Mouse (Mus musculus): ENCODE data around the gene Aifm2. TPM values are rescaled to one million over a fixed set of nuclear protein-coding genes. Genes with fewer than 3 reads are reported as not detected.

The Aifm2 gene
- polyA plus RNA-seq, 1 experiment, result 261 TPM

DNA sequence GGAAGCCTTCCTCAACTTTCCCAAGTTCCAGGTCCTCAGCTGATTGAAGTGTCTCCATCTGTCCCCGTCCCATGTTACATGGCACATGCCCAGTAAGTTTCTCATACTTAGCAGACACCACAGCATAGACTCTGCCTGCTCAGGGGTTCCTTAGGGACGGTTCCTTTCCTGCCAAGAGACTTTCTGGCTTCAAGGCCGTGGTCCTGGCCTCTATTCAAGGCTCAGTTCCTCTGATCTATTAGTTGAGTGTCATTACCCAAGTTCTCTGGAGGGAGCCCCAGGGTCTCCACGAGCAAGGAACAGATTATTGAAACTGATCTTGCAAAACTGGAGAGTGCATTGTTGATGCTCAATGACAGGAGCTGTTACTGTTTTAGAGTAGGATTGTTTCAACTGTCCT is 10.4 kb upstream of the Aifm2 start:
- Histone ChIP-seq H3K27ac (replicated peaks; ENCODE audit: low read depth, low read length) (no peak overlapping the region), H3K4me1 (ENCODE audit: control insufficient read depth, insufficient read depth, insufficient read length, low read length) (no peaks in the 10 kb centered on the region; the same call in 1 of the 2 replicates), H3K4me3 (ENCODE audit: insufficient read depth, low read depth, low read length) (no peak overlapping the region)

DNA sequence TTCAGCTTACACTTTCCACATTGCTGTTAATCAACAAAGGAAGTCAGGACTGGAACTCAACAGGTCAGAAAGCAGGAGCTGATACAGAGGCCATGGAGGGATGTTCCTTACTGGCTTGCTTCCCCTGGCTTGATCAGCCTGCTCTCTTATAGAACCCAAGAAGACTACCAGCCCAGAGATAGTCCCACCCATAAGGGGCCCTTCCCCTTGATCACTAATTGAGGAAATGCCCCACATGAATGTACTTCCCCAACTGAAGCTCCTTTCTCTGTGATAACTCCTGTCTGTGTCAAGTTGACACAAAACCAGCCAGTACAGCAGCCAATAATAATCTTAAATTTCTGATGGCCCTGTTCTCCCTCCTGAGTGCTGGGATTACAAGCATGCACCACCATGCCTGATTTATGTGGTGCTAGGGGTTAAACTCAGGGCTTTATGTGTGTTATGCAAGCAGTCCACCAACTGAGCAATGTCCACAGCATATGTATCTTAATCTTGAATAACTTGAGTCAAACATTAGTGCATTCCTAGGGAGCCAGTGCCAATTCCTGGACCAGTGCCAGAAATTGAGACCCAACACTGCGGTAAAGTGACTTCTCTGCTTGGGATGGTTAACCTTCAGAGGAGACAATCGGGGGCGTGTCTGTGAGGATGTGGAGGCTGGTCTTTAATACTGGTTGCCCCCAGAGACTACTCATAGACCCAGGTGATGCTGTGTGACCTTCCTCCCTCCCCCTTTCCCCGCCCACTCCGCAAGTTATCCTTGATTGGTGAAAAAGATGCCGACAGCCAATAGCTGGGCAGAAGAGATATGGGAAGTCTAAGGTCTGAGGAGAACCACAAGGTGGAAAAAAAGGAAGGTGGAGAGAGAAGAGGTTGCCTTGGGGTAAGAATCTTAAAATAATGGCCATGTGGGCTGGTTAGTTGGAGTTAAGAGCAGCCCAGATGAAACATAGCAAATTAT is 8.4 kb upstream of the Aifm2 start:
- Histone ChIP-seq H3K27ac (replicated peaks; ENCODE audit: low read depth, low read length) (no peak overlapping the region), H3K4me1 (ENCODE audit: control insufficient read depth, insufficient read depth, insufficient read length, low read length) (no peaks in the 10 kb centered on the region; the same call in 1 of the 2 replicates), H3K4me3 (ENCODE audit: insufficient read depth, low read depth, low read length) (no peak overlapping the region)

DNA sequence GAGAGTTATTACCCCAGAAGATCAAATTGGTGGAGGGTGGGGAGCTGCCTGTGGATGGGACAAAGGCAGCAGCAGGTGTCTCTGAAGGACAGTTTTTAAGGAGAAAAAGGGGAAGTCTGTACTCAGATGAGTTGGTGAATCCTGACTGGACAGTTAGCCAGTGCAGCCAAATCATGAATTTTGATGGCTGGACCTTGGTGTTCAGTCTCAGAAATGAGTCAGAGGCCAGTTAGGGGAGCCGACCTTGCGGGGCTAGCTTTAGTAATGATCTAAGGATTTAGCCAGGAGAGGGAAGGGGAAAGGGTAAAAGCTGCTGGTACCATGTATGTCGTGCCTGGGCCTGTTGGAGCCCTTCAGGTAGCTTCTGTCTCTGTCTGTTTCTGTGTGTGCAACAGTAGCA is 1.5 kb upstream of the Aifm2 start:
- H3K4me3 ChIP-seq (ENCODE audit: insufficient read depth, low read depth, low read length), result no peak overlapping the region
- no peak overlapping the region for H3K27ac ChIP-seq (replicated peaks; ENCODE audit: low read depth, low read length)
- H3K4me1 ChIP-seq (ENCODE audit: control insufficient read depth, insufficient read depth, insufficient read length, low read length), result 0 out of 2 replicates have a peak, but pooled peaks cover 2% of the 10 kb centered on the region

DNA sequence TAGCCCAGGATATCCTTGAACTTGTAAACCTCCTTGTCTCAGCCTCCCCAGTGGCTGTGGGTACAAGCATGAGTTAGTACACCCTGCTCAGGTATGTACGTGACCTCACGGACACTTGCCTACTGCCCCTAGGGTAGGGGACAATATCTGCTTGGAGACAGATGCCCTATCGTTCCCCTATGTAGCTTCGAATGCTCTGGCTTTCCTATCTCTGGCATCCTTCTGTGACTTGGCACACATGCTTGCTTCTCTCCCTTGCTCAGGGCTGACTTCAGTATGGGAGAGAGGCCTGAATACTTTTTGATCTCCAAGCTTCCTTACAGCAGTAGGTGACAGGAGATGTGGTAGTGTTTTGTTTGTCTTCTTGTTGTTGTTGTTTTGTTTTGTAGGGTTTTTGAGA is 917 bp upstream of the Aifm2 start:
- no peak overlapping the region for H3K27ac ChIP-seq (replicated peaks; ENCODE audit: low read depth, low read length)
- H3K4me3 ChIP-seq (ENCODE audit: insufficient read depth, low read depth, low read length), result no peak overlapping the region
- H3K4me1 ChIP-seq (ENCODE audit: control insufficient read depth, insufficient read depth, insufficient read length, low read length), result 0 out of 2 replicates have a peak, but pooled peaks cover 2% of the 10 kb centered on the region

DNA sequence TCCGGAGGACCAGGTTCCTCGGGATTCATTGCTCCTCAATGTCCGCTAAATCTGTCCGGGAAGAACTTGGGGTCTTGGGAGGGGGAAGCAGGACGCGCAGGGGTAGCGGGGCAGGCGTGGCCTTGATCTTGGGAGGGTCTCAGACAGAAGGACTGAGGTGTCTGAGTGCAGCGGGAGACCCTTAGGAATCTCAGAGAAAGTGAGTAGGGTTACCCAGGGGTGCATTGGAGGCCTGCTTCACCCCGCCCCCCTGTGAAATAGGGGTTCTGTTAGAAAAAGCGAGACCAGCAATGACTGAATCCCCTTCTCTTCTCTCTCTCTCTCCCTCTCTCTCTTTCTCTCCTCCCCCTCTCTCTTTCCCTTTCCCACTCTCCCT is 387 bp downstream of the Aifm2 start:
- 0 out of 2 replicates have a peak, but pooled peaks cover 2% of the 10 kb centered on the region for H3K4me1 ChIP-seq (ENCODE audit: control insufficient read depth, insufficient read depth, insufficient read length, low read length)
- peak overlapping the region; percentile 90 for H3K4me3 ChIP-seq (ENCODE audit: insufficient read depth, low read depth, low read length)
- peak overlapping the region; percentile 97 for H3K27ac ChIP-seq (replicated peaks; ENCODE audit: low read depth, low read length)

DNA sequence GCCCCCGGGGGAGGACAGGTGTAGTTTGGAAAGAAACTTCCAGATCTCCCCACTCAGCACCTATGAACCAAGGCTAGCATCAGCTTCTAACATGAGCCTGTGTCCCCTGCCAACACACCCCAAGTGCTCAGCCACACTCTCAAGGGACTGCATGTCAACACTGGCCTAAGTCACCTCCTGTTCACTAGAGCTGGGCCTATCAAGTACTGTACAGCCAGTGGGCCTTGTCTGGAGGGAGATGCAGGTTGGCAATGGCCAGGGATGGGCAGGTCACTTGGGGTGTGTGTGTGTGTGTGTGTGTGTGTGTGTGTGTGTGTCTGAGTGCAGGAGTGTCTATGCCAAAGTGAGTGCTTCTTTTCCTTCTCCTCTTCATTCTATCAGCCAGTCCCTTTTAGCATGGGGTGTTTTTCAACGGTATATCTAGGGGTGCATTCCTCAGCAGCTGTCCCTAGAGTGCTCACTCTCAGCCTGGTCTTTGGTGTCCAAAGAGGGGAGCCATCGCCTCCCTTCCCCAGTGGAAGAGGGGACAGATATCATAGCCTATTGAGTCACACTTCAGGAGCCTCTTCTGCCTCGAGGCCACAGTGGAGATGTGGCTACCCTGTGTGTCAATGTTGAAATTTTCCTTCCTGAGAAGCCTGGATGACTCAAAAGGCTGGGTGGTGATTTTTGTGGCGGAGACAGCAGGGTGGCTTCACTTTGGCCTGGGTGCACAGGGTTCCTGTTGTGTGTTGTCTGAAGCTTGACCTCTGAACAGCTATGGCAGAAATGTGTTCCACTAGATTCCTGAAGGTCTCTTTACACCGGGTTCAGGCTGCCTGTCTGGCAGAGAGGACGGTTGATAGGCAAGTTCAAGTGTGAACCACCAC is 1.2 kb downstream of the Aifm2 start:
- peak overlapping the region; percentile 90 for H3K4me3 ChIP-seq (ENCODE audit: insufficient read depth, low read depth, low read length)
- peak overlapping the region; percentile 97 for H3K27ac ChIP-seq (replicated peaks; ENCODE audit: low read depth, low read length)
- 0 out of 2 replicates have a peak, but pooled peaks cover 2% of the 10 kb centered on the region for H3K4me1 ChIP-seq (ENCODE audit: control insufficient read depth, insufficient read depth, insufficient read length, low read length)

DNA sequence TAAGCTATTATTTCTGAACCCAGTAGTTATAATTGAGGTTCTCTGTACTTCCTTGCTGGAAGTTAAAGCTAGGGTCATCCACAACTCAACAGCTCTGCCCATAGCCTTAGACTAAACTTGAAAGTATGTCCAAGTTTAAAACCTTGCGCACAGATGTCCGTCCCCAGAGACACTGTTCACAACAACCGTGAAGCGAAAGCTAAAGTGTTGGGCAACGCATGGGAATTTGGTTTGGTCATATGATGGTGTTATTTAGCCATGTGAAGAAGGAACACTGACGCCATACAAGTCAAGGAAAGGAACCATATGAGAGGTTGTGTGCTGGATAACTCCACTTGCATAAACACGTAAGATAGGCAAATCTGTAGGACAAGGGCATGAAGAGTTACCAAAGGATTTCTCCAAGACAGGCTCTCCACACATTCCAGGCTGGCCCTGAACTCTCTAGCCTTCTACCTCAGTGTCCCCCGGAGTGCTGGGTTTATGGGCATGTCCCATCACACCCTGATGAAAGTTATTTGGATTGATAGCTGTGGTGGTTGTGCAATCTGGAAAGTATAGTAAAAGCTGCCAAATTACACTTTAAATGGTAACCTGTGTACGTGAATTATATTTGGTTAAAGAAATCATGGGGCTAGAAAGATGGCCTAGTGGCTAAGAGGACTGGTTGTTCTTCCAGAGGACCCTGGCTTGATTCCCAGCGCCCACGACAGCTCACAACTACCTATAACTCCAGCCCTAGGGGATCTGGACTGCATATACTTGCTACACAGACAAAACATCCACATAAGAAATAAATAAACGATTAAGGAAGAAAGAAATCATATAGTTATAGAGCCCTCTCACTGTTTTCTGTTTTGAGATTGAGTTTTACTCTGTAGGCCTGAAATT is 2.6 kb downstream of the Aifm2 start:
- Histone ChIP-seq H3K4me3 (ENCODE audit: insufficient read depth, low read depth, low read length) (no peak overlapping the region), H3K27ac (replicated peaks; ENCODE audit: low read depth, low read length) (peak overlapping the region; percentile 97), H3K4me1 (ENCODE audit: control insufficient read depth, insufficient read depth, insufficient read length, low read length) (peaks cover 7% of the 10 kb centered on the region)

DNA sequence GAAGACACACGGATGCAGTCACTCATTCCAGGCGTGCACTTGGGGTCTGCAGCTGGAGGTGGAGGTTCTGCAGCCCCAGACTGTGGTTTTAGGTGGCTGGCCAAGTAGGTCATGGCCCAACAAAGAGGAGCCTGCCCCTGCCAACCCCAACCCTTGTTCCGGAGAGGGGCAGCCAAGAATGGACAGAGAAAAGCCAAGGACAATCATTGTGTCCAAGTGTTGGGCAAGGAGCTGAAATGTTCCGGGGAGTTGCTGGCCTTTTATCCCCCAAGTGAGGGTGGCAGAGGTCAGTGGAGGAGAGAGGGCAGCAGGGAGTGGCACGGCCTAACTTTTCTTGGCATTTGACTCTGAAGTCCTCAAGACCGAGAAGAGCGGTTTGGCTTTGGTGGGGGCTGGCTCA is 5.3 kb downstream of the Aifm2 start:
- H3K27ac ChIP-seq (replicated peaks; ENCODE audit: low read depth, low read length), result peak overlapping the region; percentile 95

DNA sequence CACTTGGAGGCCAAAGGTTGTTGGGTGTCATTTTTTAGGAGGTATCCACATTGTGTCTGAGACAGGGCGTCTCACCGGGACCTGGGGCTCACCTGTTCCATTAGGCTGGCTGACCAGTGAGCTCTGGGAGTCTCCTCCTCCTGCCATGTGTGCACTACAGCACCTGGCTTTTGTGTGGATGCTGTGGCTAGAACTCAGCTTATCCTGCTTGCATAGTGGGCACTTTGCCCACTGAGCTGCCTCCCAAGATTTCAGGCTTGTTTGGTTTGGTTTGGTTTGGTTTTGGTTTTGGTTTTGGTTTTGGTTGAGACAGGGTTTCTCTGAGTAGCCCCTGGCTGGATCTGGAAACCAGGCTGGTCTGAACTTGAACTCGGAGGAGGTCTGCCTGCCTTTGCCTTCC is 7.2 kb downstream of the Aifm2 start:
- H3K27ac ChIP-seq (replicated peaks; ENCODE audit: low read depth, low read length), result peak overlapping the region; percentile 95
- H3K4me1 ChIP-seq (ENCODE audit: control insufficient read depth, insufficient read depth, insufficient read length, low read length), result peaks cover 8% of the 10 kb centered on the region
- no peak overlapping the region for H3K4me3 ChIP-seq (ENCODE audit: insufficient read depth, low read depth, low read length)

More for the DNA sequence above, 5.3 kb downstream of the Aifm2 start:
- Histone ChIP-seq H3K4me3 (ENCODE audit: insufficient read depth, low read depth, low read length) (peak overlapping the region; percentile 24; the same call in 1 of the 2 replicates), H3K4me1 (ENCODE audit: control insufficient read depth, insufficient read depth, insufficient read length, low read length) (peaks cover 8% of the 10 kb centered on the region)

DNA sequence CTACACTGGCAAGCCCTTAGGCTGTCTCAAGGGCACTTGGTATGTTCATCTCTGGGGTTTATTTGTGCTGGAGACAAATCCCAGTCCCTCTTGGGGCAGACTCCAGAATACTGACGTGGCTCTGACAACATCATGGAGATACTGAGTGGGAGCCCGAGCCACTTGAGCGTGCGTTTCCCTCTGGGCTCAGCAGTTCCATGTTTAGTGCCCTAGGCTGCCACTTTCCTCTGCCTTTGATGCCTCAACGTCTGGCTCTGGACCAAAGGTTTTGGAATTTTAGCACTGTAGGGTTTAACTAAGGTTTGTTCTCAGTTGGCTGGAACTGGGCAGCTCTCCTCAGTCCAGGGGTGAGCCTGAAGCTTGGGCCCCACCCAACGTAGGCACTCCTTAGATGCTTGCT is 8.2 kb downstream of the Aifm2 start:
- H3K27ac ChIP-seq (replicated peaks; ENCODE audit: low read depth, low read length), result peak overlapping the region; percentile 76
- no peak overlapping the region for H3K4me3 ChIP-seq (ENCODE audit: insufficient read depth, low read depth, low read length)
- peaks cover 8% of the 10 kb centered on the region for H3K4me1 ChIP-seq (ENCODE audit: control insufficient read depth, insufficient read depth, insufficient read length, low read length)

DNA sequence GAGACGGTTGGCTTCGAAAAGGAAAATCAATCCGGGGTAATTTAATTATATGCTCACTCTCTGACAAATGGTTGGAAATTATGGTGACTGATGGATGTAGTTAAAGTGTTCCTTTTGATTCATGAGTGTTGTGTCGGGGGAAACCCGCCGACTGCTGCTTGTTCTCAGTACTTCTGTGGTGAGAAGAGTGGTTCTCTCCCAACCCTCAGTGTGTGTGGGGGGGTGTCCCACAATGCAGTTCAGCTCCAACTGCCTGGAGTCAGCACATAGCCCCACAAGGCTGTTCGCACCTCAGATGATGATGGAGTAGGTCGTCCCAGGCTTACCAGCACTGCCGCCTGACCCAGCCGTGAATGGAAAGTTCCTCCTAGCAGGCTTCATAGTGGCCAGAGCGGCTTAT is 14.1 kb downstream of the Aifm2 start:
- Histone ChIP-seq H3K27ac (replicated peaks; ENCODE audit: low read depth, low read length) (no peak overlapping the region), H3K4me3 (ENCODE audit: insufficient read depth, low read depth, low read length) (no peak overlapping the region), H3K4me1 (ENCODE audit: control insufficient read depth, insufficient read depth, insufficient read length, low read length) (no peaks in the 10 kb centered on the region)

DNA sequence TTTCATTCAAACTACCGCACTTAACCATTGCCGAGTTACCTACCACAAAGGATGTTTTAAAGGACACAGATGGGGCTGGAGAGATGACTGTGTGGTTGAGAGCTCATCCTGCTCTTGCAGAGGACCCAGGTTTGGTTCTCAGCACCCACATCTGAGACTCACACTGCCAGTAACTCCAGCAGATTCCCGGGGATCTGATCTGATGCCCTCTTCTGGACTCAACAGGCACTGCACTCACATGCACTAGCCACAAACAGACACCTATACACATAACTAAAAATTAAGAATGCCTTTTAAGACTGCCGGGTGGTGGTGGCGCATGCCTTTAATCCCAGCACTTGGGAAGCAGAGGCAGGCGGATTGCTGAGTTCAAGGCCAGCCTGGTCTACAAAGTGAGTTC is 15.1 kb downstream of the Aifm2 start:
- no peaks in the 10 kb centered on the region for H3K4me1 ChIP-seq (ENCODE audit: control insufficient read depth, insufficient read depth, insufficient read length, low read length)
- H3K4me3 ChIP-seq (ENCODE audit: insufficient read depth, low read depth, low read length), result no peak overlapping the region
- H3K27ac ChIP-seq (replicated peaks; ENCODE audit: low read depth, low read length), result no peak overlapping the region

DNA sequence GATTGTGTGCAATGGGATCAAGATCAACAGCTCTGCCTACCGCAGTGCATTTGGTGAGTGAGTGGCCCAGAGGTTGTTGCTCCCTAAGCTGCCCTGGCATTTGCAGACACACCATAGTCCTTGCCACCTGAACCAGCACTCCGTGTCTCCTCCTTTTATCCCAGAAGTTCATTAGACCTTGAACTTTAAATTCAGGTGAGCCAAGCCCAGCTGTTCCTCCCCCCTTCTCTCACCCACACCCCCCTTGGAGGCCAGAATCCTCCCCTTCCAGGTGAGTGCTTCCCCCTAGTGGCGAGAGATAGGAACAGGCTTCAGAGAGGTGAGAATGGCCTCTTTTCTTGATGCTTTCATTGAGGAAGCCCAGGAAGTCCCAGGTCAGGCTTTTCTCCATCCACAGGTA is 19.3 kb downstream of the Aifm2 start:
- no peak overlapping the region for H3K4me3 ChIP-seq (ENCODE audit: insufficient read depth, low read depth, low read length)
- H3K27ac ChIP-seq (replicated peaks; ENCODE audit: low read depth, low read length), result no peak overlapping the region
- H3K4me1 ChIP-seq (ENCODE audit: control insufficient read depth, insufficient read depth, insufficient read length, low read length), result no peaks in the 10 kb centered on the region

DNA sequence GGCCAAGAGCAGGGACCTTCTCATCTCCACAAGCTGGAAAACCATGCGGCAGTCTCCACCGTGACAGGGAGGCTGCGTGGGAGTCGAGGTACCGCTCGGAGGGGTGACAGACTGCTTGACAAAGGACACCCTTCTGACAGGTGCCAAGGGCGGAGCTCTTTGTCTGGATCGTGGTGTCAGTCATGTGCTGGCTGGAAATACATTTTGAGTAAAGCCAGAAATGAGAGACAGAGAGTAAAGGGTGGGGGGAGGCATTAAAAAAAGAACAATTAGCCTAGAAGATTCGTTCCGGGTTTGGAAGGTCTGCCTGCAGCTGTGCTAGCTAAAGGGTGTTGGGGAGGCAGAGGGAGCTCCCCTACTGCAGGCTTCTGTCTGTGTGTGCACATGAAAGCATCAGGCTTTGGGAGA is 21.6 kb downstream of the Aifm2 start:
- Histone ChIP-seq H3K4me1 (ENCODE audit: control insufficient read depth, insufficient read depth, insufficient read length, low read length) (no peaks in the 10 kb centered on the region), H3K4me3 (ENCODE audit: insufficient read depth, low read depth, low read length) (no peak overlapping the region), H3K27ac (replicated peaks; ENCODE audit: low read depth, low read length) (no peak overlapping the region)
